Mouse (Mus musculus) spleen, adult 2 months (tissue): ENCODE results near the gene Fam19a2. TPM values are rescaled to one million over a fixed set of nuclear protein-coding genes. Genes with fewer than 3 reads are reported as not detected.

Experiments
- DNase-seq, 2 experiments: peaks; one replicate each; pipeline versions ENCODE4 v3.0.0 to v3.0.0-alpha.2; 2012 to 2021; ENCODE audit warnings: low spot score in 2 of 2, low read depth in 1 of 2
- H3K27ac ChIP-seq: fragments of 200-500 bp; 2 replicates; pipeline ENCODE4 v1.5.1; 2012; ENCODE audit warnings: low read length, inconsistent platforms; ENCODE audit not compliant: insufficient read depth
- H3K27me3 ChIP-seq: fragments of 200-500 bp; 2 replicates; pipeline ENCODE4 v1.6.1; 2012; ENCODE audit warnings: mild to moderate bottlenecking, moderate library complexity, low read length, inconsistent platforms; ENCODE audit not compliant: control insufficient read depth, insufficient read depth
- H3K36me3 ChIP-seq: fragments of 200-500 bp; 2 replicates; pipeline ENCODE4 v1.6.1; 2012; ENCODE audit warnings: mild to moderate bottlenecking, low read length, inconsistent platforms; ENCODE audit not compliant: control insufficient read depth, insufficient read depth
- H3K4me1 ChIP-seq: fragments of 200-500 bp; 2 replicates; pipeline ENCODE4 v1.6.1; 2011; ENCODE audit warnings: inconsistent platforms; ENCODE audit not compliant: control insufficient read depth, insufficient read depth, insufficient read length
- H3K4me3 ChIP-seq: fragments of 200-500 bp; 2 replicates; pipeline ENCODE4 v1.5.1; 2011; ENCODE audit warnings: mild to moderate bottlenecking, inconsistent platforms; ENCODE audit not compliant: insufficient read depth, insufficient read length; ENCODE audit errors: extremely low read depth
- CTCF ChIP-seq: fragments of 200-500 bp; IDR thresholded peaks from 2 replicates; pipeline ENCODE4 v1.5.1; 2011; ENCODE audit warnings: mild to moderate bottlenecking, inconsistent platforms; ENCODE audit not compliant: insufficient read depth, insufficient read length, insufficient replicate concordance; ENCODE audit errors: extremely low read depth
- POLR2A ChIP-seq: fragments of 200-500 bp; IDR thresholded peaks from 2 replicates; pipeline ENCODE4 v1.6.1; 2011; ENCODE audit warnings: low read depth, low read length, inconsistent platforms
- WGBS: fragments of 180-500 bp; shearing (Covaris S2); methylation state at CpG from one replicate; pipeline ENCODE4 v1.1.7; 2018; 5-methylcytosine and 5-hydroxymethylcytosine counted together
- polyA plus RNA-seq: library from polyadenylated mRNA; depleted of rRNA; stranded (reverse); fragments of >200 nt; gene quantifications from 2 replicates; pipeline ENCODE4 v1.2.3, GENCODE M21; 2012

Fam19a2 gene
- polyA plus RNA-seq, 1 experiment = not detected

- 2% methylated on average over 84 of the region's 84 CpGs for WGBS
- peaks cover 16% of the 10 kb centered on the region for H3K27me3 ChIP-seq
- no peak for TF ChIP-seq CTCF
- no peak for TF ChIP-seq POLR2A
These were observed 830 bp downstream of the Fam19a2 start for GRCm38 (mm10) chr10:123264461-123265191.

GRCm38 (mm10) chr10:123265241-123265790 lies 1.5 kb downstream of the Fam19a2 start:
- TF ChIP-seq POLR2A (no peak), CTCF (no peak)
- Histone ChIP-seq H3K36me3 (no peaks in the 10 kb centered on the region), H3K27me3 (peaks cover 16% of the 10 kb centered on the region), H3K4me1 (peaks cover 2% of the 10 kb centered on the region; the same call in 1 of the 2 replicates), H3K4me3 (no peak overlapping the region), H3K27ac (no peak overlapping the region)
- 4% methylated on average over 49 of the region's 50 CpGs for WGBS
- DNase-seq = no peak

More at GRCm38 (mm10) chr10:123264461-123265191, 830 bp downstream of the Fam19a2 start:
- H3K4me1 ChIP-seq = peaks cover 2% of the 10 kb centered on the region; the same call in 1 of the 2 replicates
- no peak overlapping the region for H3K4me3 ChIP-seq
- no peak overlapping the region for H3K27ac ChIP-seq
- DNase-seq = no peak
- H3K36me3 ChIP-seq = no peaks in the 10 kb centered on the region

- 60% methylated on average over 10 of the region's 10 CpGs for WGBS
- Histone ChIP-seq H3K4me3 (no peak overlapping the region), H3K36me3 (no peaks in the 10 kb centered on the region), H3K4me1 (peaks cover 2% of the 10 kb centered on the region; the same call in 1 of the 2 replicates), H3K27me3 (peaks cover 16% of the 10 kb centered on the region), H3K27ac (no peak overlapping the region)
- TF ChIP-seq CTCF = no peak
- no peak for TF ChIP-seq POLR2A
- no peak for DNase-seq
These were observed 4.8 kb downstream of the Fam19a2 start for GRCm38 (mm10) chr10:123268568-123268967.

- Histone ChIP-seq H3K4me3 (no peak overlapping the region), H3K4me1 (no peaks in the 10 kb centered on the region), H3K27ac (no peak overlapping the region), H3K36me3 (no peaks in the 10 kb centered on the region), H3K27me3 (no peaks in the 10 kb centered on the region)
- no peak for TF ChIP-seq POLR2A
- no peak for TF ChIP-seq CTCF
- 57% methylated on average over 11 of the region's 11 CpGs for WGBS
- DNase-seq = no peak
These were observed 10.8 kb downstream of the Fam19a2 start for GRCm38 (mm10) chr10:123274554-123274953.

GRCm38 (mm10) chr10:123307300-123307699 lies 43.5 kb downstream of the Fam19a2 start:
- Histone ChIP-seq H3K27me3 (no peaks in the 10 kb centered on the region), H3K4me3 (no peak overlapping the region), H3K4me1 (no peaks in the 10 kb centered on the region), H3K36me3 (no peaks in the 10 kb centered on the region), H3K27ac (no peak overlapping the region)
- TF ChIP-seq POLR2A (no peak), CTCF (no peak)
- DNase-seq = no peak

- TF ChIP-seq CTCF = no peak
- no peak for TF ChIP-seq POLR2A
- Histone ChIP-seq H3K36me3 (no peaks in the 10 kb centered on the region), H3K27me3 (no peaks in the 10 kb centered on the region), H3K27ac (no peak overlapping the region), H3K4me3 (no peak overlapping the region), H3K4me1 (no peaks in the 10 kb centered on the region)
- 95% methylated on average over 3 of the region's 3 CpGs for WGBS
- no peak for DNase-seq
These were observed 62.5 kb downstream of the Fam19a2 start for GRCm38 (mm10) chr10:123326271-123326670.

- no peak overlapping the region for H3K4me3 ChIP-seq
- DNase-seq = no peak
- no peaks in the 10 kb centered on the region for H3K36me3 ChIP-seq
- 77% methylated on average over 5 of the region's 5 CpGs for WGBS
- no peaks in the 10 kb centered on the region for H3K27me3 ChIP-seq
- no peak overlapping the region for H3K27ac ChIP-seq
- TF ChIP-seq CTCF (no peak), POLR2A (no peak)
- no peaks in the 10 kb centered on the region for H3K4me1 ChIP-seq
These were observed 77.5 kb downstream of the Fam19a2 start for GRCm38 (mm10) chr10:123341280-123341679.
